ENCODE assay signal across 8 mouse cellular contexts in genomic region chr8:70383287-70383686, GRCm38 (mm10). TPM values are rescaled to one million over a fixed set of nuclear protein-coding genes. Genes with fewer than 3 reads are reported as not detected.
DNase-seq lines count a peak whose midpoint lies in the region; TF ChIP-seq lines count a peak whose summit lies in the region.

No protein-coding gene starts in this region.

- H3K9me3 ChIP-seq in ES-Bruce4 (replicated peaks; ENCODE audit: control insufficient read depth, insufficient read depth, low read length, poor library complexity, severe bottlenecking): no peaks in the 10 kb centered on the region
- H3K9me3 ChIP-seq in forebrain, embryonic 10.5 days: no peaks in the 10 kb centered on the region

- peak; percentile 84 for DNase-seq in brain, adult 2 months (ENCODE audit: low read depth, low spot score)
- DNase-seq in forebrain, embryonic 10.5 days (ENCODE audit: extremely low spot score, low spot score): peak; percentile 45
- peak; percentile 84 for DNase-seq in heart, postnatal 4 days
- peak; percentile 57 to 70 for DNase-seq in layer of hippocampus, adult 8-10 months (ENCODE audit: low spot score in 2 of 2)
- peak; percentile 62 for DNase-seq in lung, adult 2 months
- DNase-seq in retina, adult 2 months (ENCODE audit: low read depth, low spot score): peak; percentile 43
- peak; percentile 52 to 56 for DNase-seq in thymus, postnatal 36 days

- no peak overlapping the region for H3K4me3 ChIP-seq in ES-Bruce4 (ENCODE audit: low read depth, low read length)
- no peak overlapping the region for H3K4me3 ChIP-seq in forebrain, embryonic 10.5 days
- no peak overlapping the region for H3K4me3 ChIP-seq in lung, adult 2 months (replicated peaks; ENCODE audit: extremely low read depth, low read depth, low read length)

- TF ChIP-seq EP300 in ES-Bruce4 (IDR thresholded peaks at IDR 0.05; ENCODE audit: insufficient read depth, low read depth, low read length): no peak

- no peaks in the 10 kb centered on the region for H3K4me1 ChIP-seq in ES-Bruce4 (ENCODE audit: control insufficient read depth, insufficient read depth, low read length)
- peaks cover 8% of the 10 kb centered on the region; the same call in 1 of the 2 replicates for H3K4me1 ChIP-seq in forebrain, embryonic 10.5 days
- no peaks in the 10 kb centered on the region for H3K4me1 ChIP-seq in lung, adult 2 months (ENCODE audit: control insufficient read depth, insufficient read depth, low read length)

- H3K27me3 ChIP-seq in ES-Bruce4 (ENCODE audit: control insufficient read depth, insufficient read depth, low read length, poor library complexity, severe bottlenecking): no peaks in the 10 kb centered on the region
- peaks cover 43% of the 10 kb centered on the region for H3K27me3 ChIP-seq in forebrain, embryonic 10.5 days (ENCODE audit: poor library complexity, severe bottlenecking)

- H3K36me3 ChIP-seq in ES-Bruce4 (ENCODE audit: control insufficient read depth, insufficient read depth, low read length, poor library complexity, severe bottlenecking): no peaks in the 10 kb centered on the region
- peaks cover 35% of the 10 kb centered on the region for H3K36me3 ChIP-seq in forebrain, embryonic 10.5 days (replicated peaks)

- WGBS in forebrain, embryonic 10.5 days: 71% methylated on average over 3 of the region's 3 CpGs
- 35% methylated on average over 3 of the region's 3 CpGs for WGBS in lung, adult 2 months

- H3K27ac ChIP-seq in ES-Bruce4 (ENCODE audit: insufficient read depth, low read length): no peak overlapping the region
- H3K27ac ChIP-seq in forebrain, embryonic 10.5 days: no peak overlapping the region

- TF ChIP-seq CTCF in ES-Bruce4 (IDR thresholded peaks at IDR 0.05; ENCODE audit: low read depth, low read length): peak; percentile 68
- TF ChIP-seq CTCF in lung, adult 2 months (IDR thresholded peaks at IDR 0.05; ENCODE audit: insufficient read depth, low read length): peak; percentile 77

- no peak overlapping the region for H3K9ac ChIP-seq in ES-Bruce4 (ENCODE audit: low read depth, poor library complexity, severe bottlenecking)

- no peak for TF ChIP-seq POLR2A in ES-Bruce4 (IDR thresholded peaks at IDR 0.05; ENCODE audit: insufficient read depth, low read length)
- TF ChIP-seq POLR2A in lung, adult 2 months (IDR thresholded peaks at IDR 0.05; ENCODE audit: borderline replicate concordance, extremely low read depth, low read depth, low read length): no peak

RNA-seq across cellular contexts. Expression of gene Comp, which starts 9.9 kb away (rescaled TPM):
- 1.4 and 2.0 TPM in 2 replicates for polyA plus RNA-seq in ES-Bruce4 (2011; ENCODE audit: insufficient read depth, insufficient read length, low read depth, missing spikeins)
- 0.19 and 0.38 TPM in 2 replicates for polyA plus RNA-seq in forebrain, embryonic 10.5 days (2016; fragmentation: Nextera tagmentation; extraction: Ambion mirVana)
- 1 to 10 TPM; 2.5 to 2.6 TPM for total RNA-seq in heart, postnatal 4 days (2021)
- 1 to 10 TPM in 1 of 4 experiments, under 1 TPM in 3; 0.31 to 1.4 (median 0.73) TPM for total RNA-seq in layer of hippocampus, adult 8-10 months (2022)
- 0.51 and 1.3 TPM in 2 replicates for polyA plus RNA-seq in lung, adult 2 months (2012; rRNA removed)

RNA-seq across cellular contexts. Expression of gene Upf1, which starts 30.2 kb away (rescaled TPM):
- polyA plus RNA-seq in ES-Bruce4 (2011; ENCODE audit: insufficient read depth, insufficient read length, low read depth, missing spikeins): 46.3 and 50.1 TPM in 2 replicates
- polyA plus RNA-seq in forebrain, embryonic 10.5 days (2016; fragmentation: Nextera tagmentation; extraction: Ambion mirVana): 14.5 and 16.3 TPM in 2 replicates
- total RNA-seq in heart, postnatal 4 days (2021): 10 to 100 TPM; 44.1 to 45.9 TPM
- total RNA-seq in layer of hippocampus, adult 8-10 months (2022): 10 to 100 TPM; 57.9 to 73.1 (median 65.4) TPM
- polyA plus RNA-seq in lung, adult 2 months (2012; rRNA removed): 35.8 and 36.7 TPM in 2 replicates

RNA-seq across cellular contexts. Expression of gene Gdf1, which starts 53.7 kb away (rescaled TPM):
- polyA plus RNA-seq in ES-Bruce4 (2011; ENCODE audit: insufficient read depth, insufficient read length, low read depth, missing spikeins): 1.0 TPM in 1 of 2 replicates, not detected in the other
- 3.7 and 4.6 TPM in 2 replicates for polyA plus RNA-seq in forebrain, embryonic 10.5 days (2016; fragmentation: Nextera tagmentation; extraction: Ambion mirVana)
- under 1 TPM in 1 of 2 experiments, not detected in 1; 0.60 TPM for total RNA-seq in heart, postnatal 4 days (2021)
- total RNA-seq in layer of hippocampus, adult 8-10 months (2022): 10 to 100 TPM in 2 of 4 experiments, 1 to 10 TPM in 1, not detected in 1; 4.8 to 16.4 (median 11.3) TPM
- polyA plus RNA-seq in lung, adult 2 months (2012; rRNA removed): 1.1 and 1.5 TPM in 2 replicates

RNA-seq across cellular contexts. Expression of gene Crtc1, which starts 56.1 kb away (rescaled TPM):
- polyA plus RNA-seq in ES-Bruce4 (2011; ENCODE audit: insufficient read depth, insufficient read length, low read depth, missing spikeins): 7.7 and 9.6 TPM in 2 replicates
- 14.8 and 16.4 TPM in 2 replicates for polyA plus RNA-seq in forebrain, embryonic 10.5 days (2016; fragmentation: Nextera tagmentation; extraction: Ambion mirVana)
- total RNA-seq in heart, postnatal 4 days (2021): 10 to 100 TPM; 12.8 to 15.4 TPM
- total RNA-seq in layer of hippocampus, adult 8-10 months (2022): 100 to 1,000 TPM; 154 to 203 (median 177) TPM
- 18.7 and 20.4 TPM in 2 replicates for polyA plus RNA-seq in lung, adult 2 months (2012; rRNA removed)
